7 mouse cellular contexts compared by ENCODE assay signal in genomic region chr11:33200764-33201625, GRCm38 (mm10). TPM values are rescaled to one million over a fixed set of nuclear protein-coding genes. Genes with fewer than 3 reads are reported as not detected.
DNase-seq lines count a peak whose midpoint lies in the region; ATAC-seq and TF ChIP-seq lines count a peak whose summit lies in the region.

No protein-coding gene starts in this region.

- no peak for TF ChIP-seq EP300 in stomach, postnatal 0 days (optimal IDR thresholded peaks at IDR 0.05)

- peaks cover 91% of the 10 kb centered on the region for H3K27me3 ChIP-seq in hindbrain, embryonic 11.5 days (ENCODE audit: control insufficient read depth, insufficient read depth, low read length)
- peaks cover 100% of the 10 kb centered on the region for H3K27me3 ChIP-seq in liver, embryonic 11.5 days (replicated peaks; ENCODE audit: control insufficient read depth, insufficient read depth, low read length)
- peaks cover 47% of the 10 kb centered on the region for H3K27me3 ChIP-seq in stomach, postnatal 0 days (ENCODE audit: control insufficient read depth, insufficient read depth, low read length)

- under 1% methylated on average over 66 of the region's 76 CpGs for WGBS in hindbrain, embryonic 11.5 days
- WGBS in liver, embryonic 11.5 days: 1% methylated on average over 76 of the region's 76 CpGs
- under 1% methylated on average over 74 of the region's 76 CpGs for WGBS in stomach, postnatal 0 days

- intact Hi-C loops in left cerebral cortex, postnatal 14 days (cut with DNase I): no loop called here

- peak overlapping the region; percentile 38 for H3K4me3 ChIP-seq in hindbrain, embryonic 11.5 days (ENCODE audit: low read depth, low read length)
- H3K4me3 ChIP-seq in liver, embryonic 11.5 days (ENCODE audit: low read depth, low read length): peak overlapping the region; percentile 35
- H3K4me3 ChIP-seq in stomach, postnatal 0 days (ENCODE audit: low read depth, low read length): peak overlapping the region; percentile 22

- peak; percentile 46 for ATAC-seq in hindbrain, embryonic 11.5 days (ENCODE audit: low FRiP score)
- ATAC-seq in liver, embryonic 11.5 days (replicated peaks; ENCODE audit: low FRiP score): 0 out of 2 replicates have a peak, but pooled peaks have one; percentile 30
- ATAC-seq in stomach, postnatal 0 days (ENCODE audit: low FRiP score, low TSS enrichment): peak; percentile 49; the same call in 1 of the 2 replicates

- H3K9ac ChIP-seq in hindbrain, embryonic 11.5 days (ENCODE audit: low read depth, low read length): peak overlapping the region; percentile 16
- no peak overlapping the region for H3K9ac ChIP-seq in liver, embryonic 11.5 days (ENCODE audit: low read depth, low read length)
- H3K9ac ChIP-seq in stomach, postnatal 0 days (ENCODE audit: low read length): no peak overlapping the region

- H3K27ac ChIP-seq in hindbrain, embryonic 11.5 days (ENCODE audit: low read depth, low read length): peak overlapping the region; percentile 61
- no peak overlapping the region for H3K27ac ChIP-seq in liver, embryonic 11.5 days (ENCODE audit: low read depth, low read length)
- H3K27ac ChIP-seq in stomach, postnatal 0 days (replicated peaks): no peak overlapping the region

- DNase-seq in spleen, postnatal 10 days (ENCODE audit: low spot score in 2 of 2): peak; percentile 7 to 19
- DNase-seq in spleen, postnatal 14 days (ENCODE audit: low spot score in 2 of 2): no peak
- peak; percentile 84 for DNase-seq in embryo, embryonic 10 days (ENCODE audit: low spot score)
- peak; percentile 76 for DNase-seq in hindbrain, embryonic 11.5 days (ENCODE audit: low spot score)
- DNase-seq in liver, embryonic 11.5 days (ENCODE audit: low spot score): peak; percentile 62
- peak; percentile 30 for DNase-seq in stomach, postnatal 0 days (ENCODE audit: low spot score)
- DNase-seq in left cerebral cortex, postnatal 14 days (ENCODE audit: low spot score in 2 of 2): no peak

- no peaks in the 10 kb centered on the region for H3K36me3 ChIP-seq in hindbrain, embryonic 11.5 days (ENCODE audit: control insufficient read depth, insufficient read depth, low read length)
- no peaks in the 10 kb centered on the region for H3K36me3 ChIP-seq in liver, embryonic 11.5 days (ENCODE audit: control insufficient read depth, insufficient read depth, low read length)
- H3K36me3 ChIP-seq in stomach, postnatal 0 days (ENCODE audit: control insufficient read depth, insufficient read depth, low read length): no peaks in the 10 kb centered on the region

- H3K4me2 ChIP-seq in hindbrain, embryonic 11.5 days (replicated peaks; ENCODE audit: low read depth, low read length): peak overlapping the region; percentile 40
- H3K4me2 ChIP-seq in liver, embryonic 11.5 days: peak overlapping the region; percentile 49
- peak overlapping the region; percentile 41 for H3K4me2 ChIP-seq in stomach, postnatal 0 days (replicated peaks; ENCODE audit: low read depth)

- peaks cover 23% of the 10 kb centered on the region for H3K4me1 ChIP-seq in hindbrain, embryonic 11.5 days (replicated peaks; ENCODE audit: control insufficient read depth, insufficient read depth, low read length)
- peaks cover 16% of the 10 kb centered on the region; the same call in 1 of the 2 replicates for H3K4me1 ChIP-seq in liver, embryonic 11.5 days (replicated peaks; ENCODE audit: control insufficient read depth, insufficient read depth, low read length)
- peaks cover 2% of the 10 kb centered on the region; the same call in 1 of the 2 replicates for H3K4me1 ChIP-seq in stomach, postnatal 0 days (replicated peaks; ENCODE audit: control insufficient read depth, insufficient read depth)

- no peak for TF ChIP-seq CTCF in stomach, postnatal 0 days (IDR thresholded peaks at IDR 0.05; ENCODE audit: low read depth)

- H3K9me3 ChIP-seq in hindbrain, embryonic 11.5 days (ENCODE audit: control insufficient read depth, low read length): no peaks in the 10 kb centered on the region
- no peaks in the 10 kb centered on the region for H3K9me3 ChIP-seq in liver, embryonic 11.5 days (ENCODE audit: control insufficient read depth, low read length)
- peaks cover 5% of the 10 kb centered on the region for H3K9me3 ChIP-seq in stomach, postnatal 0 days (ENCODE audit: control insufficient read depth, low read length)

RNA-seq across cellular contexts. Expression of gene Tlx3, which starts 2.4 kb away (rescaled TPM):
- polyA plus RNA-seq in hindbrain, embryonic 11.5 days (2014; fragmentation: Nextera tagmentation; extraction: Ambion mirVana): 12.9 and 19.0 TPM in 2 replicates
- not detected in 2 replicates for polyA plus RNA-seq in liver, embryonic 11.5 days (2014; fragmentation: Nextera tagmentation; extraction: Ambion mirVana)
- not detected in 2 replicates for polyA plus RNA-seq in stomach, postnatal 0 days (2015; fragmentation: Nextera tagmentation; extraction: Ambion mirVana)
- not detected for total RNA-seq in left cerebral cortex, postnatal 14 days (2021)

RNA-seq across cellular contexts. Expression of gene Npm1, which starts 38.0 kb away (rescaled TPM):
- 962 and 974 TPM in 2 replicates for polyA plus RNA-seq in hindbrain, embryonic 11.5 days (2014; fragmentation: Nextera tagmentation; extraction: Ambion mirVana)
- 1,827 and 1,921 TPM in 2 replicates for polyA plus RNA-seq in liver, embryonic 11.5 days (2014; fragmentation: Nextera tagmentation; extraction: Ambion mirVana)
- polyA plus RNA-seq in stomach, postnatal 0 days (2015; fragmentation: Nextera tagmentation; extraction: Ambion mirVana): 343 and 356 TPM in 2 replicates
- total RNA-seq in left cerebral cortex, postnatal 14 days (2021): 100 to 1,000 TPM; 157 to 166 TPM

RNA-seq across cellular contexts. Expression of gene Fgf18, which starts 53.8 kb away (rescaled TPM):
- 6.4 and 8.1 TPM in 2 replicates for polyA plus RNA-seq in hindbrain, embryonic 11.5 days (2014; fragmentation: Nextera tagmentation; extraction: Ambion mirVana)
- 0.56 and 0.90 TPM in 2 replicates for polyA plus RNA-seq in liver, embryonic 11.5 days (2014; fragmentation: Nextera tagmentation; extraction: Ambion mirVana)
- 1.4 and 2.3 TPM in 2 replicates for polyA plus RNA-seq in stomach, postnatal 0 days (2015; fragmentation: Nextera tagmentation; extraction: Ambion mirVana)
- total RNA-seq in left cerebral cortex, postnatal 14 days (2021): 1 to 10 TPM; 2.5 to 3.7 TPM

Comparison
In these comparisons a context has a peak if more than half of its experiments do, and no peak if none do; other contexts are left out.
1. DNase-seq: peak in spleen, postnatal 10 days (2 of 2), embryo, embryonic 10 days (single experiment), hindbrain, embryonic 11.5 days (single experiment), liver, embryonic 11.5 days (single experiment) and stomach, postnatal 0 days (single experiment); none in spleen, postnatal 14 days (0 of 2) and left cerebral cortex, postnatal 14 days (0 of 2).
2. RNA of gene Tlx3, which starts 2.4 kb away (polyA plus RNA-seq): 12.9 to 19.0 TPM in hindbrain, embryonic 11.5 days; not detected in liver, embryonic 11.5 days and not detected in stomach, postnatal 0 days; every median in the first group is over 10 times any median in the second.
3. Peak in every context shown above with its lines, with median percentiles within 50 percentile points of each other: ATAC-seq, H3K4me2 ChIP-seq and H3K4me3 ChIP-seq.